Mouse (Mus musculus) hindbrain, embryonic 11.5 days (tissue): ENCODE data around the gene Atg13. TPM values are rescaled to one million over a fixed set of nuclear protein-coding genes. Genes with fewer than 3 reads are reported as not detected.

ENCODE experiments used
- ATAC-seq: fragments of 200-750 bp; cut with Nextera tagmentation; 2 replicates; pipeline ENCODE4 v1.8.0; 2017; ENCODE audit warnings: mild to moderate bottlenecking, moderate TSS enrichment, moderate library complexity; ENCODE audit not compliant: low FRiP score
- DNase-seq: peaks from one replicate; pipeline ENCODE4 v3.0.0-alpha.2; 2015; ENCODE audit warnings: low spot score
- H3K27ac ChIP-seq: fragments of 300-500 bp; sonication (generic); 2 replicates; pipeline ENCODE4 v1.5.1; 2014; ENCODE audit warnings: mild to moderate bottlenecking, low read depth, low read length
- H3K27me3 ChIP-seq: fragments of 300-500 bp; sonication (generic); 2 replicates; pipeline ENCODE4 v1.6.1; 2014; ENCODE audit warnings: mild to moderate bottlenecking, low read length, moderate library complexity, mixed read lengths; ENCODE audit not compliant: control insufficient read depth, insufficient read depth
- H3K36me3 ChIP-seq: fragments of 300-500 bp; sonication (generic); 2 replicates; pipeline ENCODE4 v1.6.1; 2014; ENCODE audit warnings: mild to moderate bottlenecking, low read length, moderate library complexity, mixed read lengths; ENCODE audit not compliant: control insufficient read depth, insufficient read depth
- H3K4me1 ChIP-seq: fragments of 300-500 bp; sonication (generic); replicated peaks from 2 replicates; pipeline ENCODE4 v1.6.1; 2014; ENCODE audit warnings: low read length, mixed read lengths; ENCODE audit not compliant: control insufficient read depth, insufficient read depth
- H3K4me2 ChIP-seq: fragments of 300-500 bp; sonication (generic); replicated peaks from 2 replicates; pipeline ENCODE4 v1.6.1; 2014; ENCODE audit warnings: mild to moderate bottlenecking, low read depth, low read length
- H3K4me3 ChIP-seq: fragments of 300-500 bp; sonication (generic); 2 replicates; pipeline ENCODE4 v1.5.1; 2014; ENCODE audit warnings: low read depth, low read length
- H3K9ac ChIP-seq: fragments of 300-500 bp; sonication (generic); 2 replicates; pipeline ENCODE4 v1.6.1; 2014; ENCODE audit warnings: low read depth, low read length
- H3K9me3 ChIP-seq: fragments of 300-500 bp; sonication (generic); 2 replicates; pipeline ENCODE4 v1.6.1; 2016; ENCODE audit warnings: low read length; ENCODE audit not compliant: control insufficient read depth
- WGBS: fragments of 180-500 bp; shearing (Covaris S2); extraction: QIAGEN DNeasy Blood & Tissue Kit; methylation state at CpG from one replicate; pipeline ENCODE4 v1.1.7; 2014; 5-methylcytosine and 5-hydroxymethylcytosine counted together
- polyA plus RNA-seq: library from polyadenylated mRNA; unstranded; fragments of >200 nt; fragmentation: Nextera tagmentation; extraction: Ambion mirVana; gene quantifications from 2 replicates; pipeline ENCODE4 v1.2.1, GENCODE M21; 2014

Atg13 gene
- polyA plus RNA-seq, 1 experiment from 2014 or later, result 31.9 TPM

DNA sequence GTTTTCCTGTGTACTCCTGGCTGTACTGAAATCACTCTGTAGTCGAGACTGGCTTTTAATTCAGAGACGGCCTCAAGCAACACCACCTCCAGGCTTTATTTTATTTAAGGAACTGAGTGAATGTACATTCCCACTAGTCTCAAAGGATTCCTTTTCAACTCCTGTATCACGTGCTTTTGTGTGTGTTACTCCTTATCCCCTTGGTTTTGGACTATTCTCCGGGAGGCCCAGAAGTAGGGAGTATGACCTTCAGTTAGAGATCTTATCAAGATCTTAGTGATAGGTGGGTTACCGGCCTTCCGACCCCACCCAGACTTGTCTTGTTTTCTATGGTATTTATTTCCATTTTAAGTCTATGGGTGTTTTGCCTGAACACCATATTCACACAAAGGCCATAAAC, 4.6 kb downstream of the Atg13 start:
- no peak overlapping the region for H3K4me3 ChIP-seq
- H3K27ac ChIP-seq, result no peak overlapping the region
- whole genome bisulfite sequencing, result 88% methylated on average over 6 of the region's 6 CpGs
- DNase-seq (no peak), ATAC-seq (no peak)
- H3K36me3 ChIP-seq, result no peaks in the 10 kb centered on the region
- no peaks in the 10 kb centered on the region for H3K4me1 ChIP-seq
- no peaks in the 10 kb centered on the region for H3K9me3 ChIP-seq
- no peaks in the 10 kb centered on the region for H3K27me3 ChIP-seq
- H3K4me2 ChIP-seq, result no peak overlapping the region
- H3K9ac ChIP-seq, result no peak overlapping the region

DNA sequence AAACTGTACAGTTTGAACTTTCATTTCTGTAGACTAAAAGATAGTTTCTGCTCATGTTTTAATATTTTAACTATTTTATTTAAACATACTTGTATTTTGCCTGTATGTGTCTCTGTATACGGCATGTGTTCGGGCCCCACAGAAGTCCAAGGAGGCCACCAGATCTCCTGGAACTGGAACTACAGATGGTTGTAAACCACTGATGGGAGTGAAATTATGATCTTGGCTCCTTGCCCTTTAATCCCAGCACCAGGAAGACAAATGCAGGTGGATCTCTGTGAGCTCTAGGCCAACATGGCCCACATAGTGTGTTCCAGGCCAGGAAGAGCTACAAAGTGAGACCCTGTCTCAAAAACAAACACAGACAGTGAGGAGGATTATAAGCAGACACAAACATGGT, 9.0 kb downstream of the Atg13 start:
- Histone ChIP-seq H3K4me2 (no peak overlapping the region), H3K27ac (no peak overlapping the region), H3K4me1 (no peaks in the 10 kb centered on the region), H3K9me3 (no peaks in the 10 kb centered on the region), H3K9ac (no peak overlapping the region), H3K4me3 (no peak overlapping the region), H3K36me3 (no peaks in the 10 kb centered on the region), H3K27me3 (no peaks in the 10 kb centered on the region)
- no peak for ATAC-seq
- WGBS, result 96% methylated on average over 2 of the region's 2 CpGs
- DNase-seq, result no peak

DNA sequence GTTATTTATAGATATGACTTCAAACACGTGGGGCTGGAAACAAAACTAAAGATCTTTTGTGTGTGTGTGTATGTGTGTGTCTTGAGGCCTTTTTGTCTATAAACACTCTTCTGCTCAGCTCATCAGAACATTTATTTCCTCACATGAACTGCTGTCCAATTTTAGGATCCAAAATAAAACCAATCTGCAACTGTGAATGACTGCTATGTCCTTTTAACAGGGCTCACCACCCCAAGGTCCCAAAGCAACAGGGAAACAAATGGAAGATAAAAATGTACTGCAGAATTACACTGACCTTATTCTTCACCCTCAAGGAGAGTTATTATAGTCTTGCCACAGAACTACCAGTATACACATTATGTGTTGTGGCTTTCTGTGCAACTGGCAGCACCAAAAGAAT, 11.2 kb downstream of the Atg13 start:
- no peak for DNase-seq
- Histone ChIP-seq H3K4me2 (no peak overlapping the region), H3K27ac (no peak overlapping the region), H3K9ac (no peak overlapping the region), H3K27me3 (no peaks in the 10 kb centered on the region), H3K36me3 (no peaks in the 10 kb centered on the region), H3K4me3 (no peak overlapping the region), H3K9me3 (no peaks in the 10 kb centered on the region), H3K4me1 (no peaks in the 10 kb centered on the region)
- no peak for ATAC-seq
- 95% methylated on average over 1 of the region's 1 CpGs for WGBS

DNA sequence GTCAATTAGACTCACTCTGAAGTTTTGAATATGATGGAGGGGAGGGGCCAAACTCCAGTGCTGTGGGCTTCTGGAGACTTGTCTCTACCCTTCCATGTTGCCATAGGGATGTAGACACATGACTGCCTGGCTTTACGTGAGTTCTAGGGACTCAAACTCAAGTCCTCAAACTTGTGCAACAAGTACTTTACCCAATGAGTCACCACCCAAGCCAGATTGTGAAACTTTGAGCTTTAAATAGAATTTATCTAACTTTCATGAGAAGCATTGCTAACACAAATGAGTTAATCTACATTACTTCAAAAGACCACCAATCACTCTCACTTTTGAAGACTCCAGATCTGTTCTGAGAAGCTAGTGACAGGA, 14.2 kb downstream of the Atg13 start:
- WGBS, result 96% methylated on average over 1 of the region's 1 CpGs

DNA sequence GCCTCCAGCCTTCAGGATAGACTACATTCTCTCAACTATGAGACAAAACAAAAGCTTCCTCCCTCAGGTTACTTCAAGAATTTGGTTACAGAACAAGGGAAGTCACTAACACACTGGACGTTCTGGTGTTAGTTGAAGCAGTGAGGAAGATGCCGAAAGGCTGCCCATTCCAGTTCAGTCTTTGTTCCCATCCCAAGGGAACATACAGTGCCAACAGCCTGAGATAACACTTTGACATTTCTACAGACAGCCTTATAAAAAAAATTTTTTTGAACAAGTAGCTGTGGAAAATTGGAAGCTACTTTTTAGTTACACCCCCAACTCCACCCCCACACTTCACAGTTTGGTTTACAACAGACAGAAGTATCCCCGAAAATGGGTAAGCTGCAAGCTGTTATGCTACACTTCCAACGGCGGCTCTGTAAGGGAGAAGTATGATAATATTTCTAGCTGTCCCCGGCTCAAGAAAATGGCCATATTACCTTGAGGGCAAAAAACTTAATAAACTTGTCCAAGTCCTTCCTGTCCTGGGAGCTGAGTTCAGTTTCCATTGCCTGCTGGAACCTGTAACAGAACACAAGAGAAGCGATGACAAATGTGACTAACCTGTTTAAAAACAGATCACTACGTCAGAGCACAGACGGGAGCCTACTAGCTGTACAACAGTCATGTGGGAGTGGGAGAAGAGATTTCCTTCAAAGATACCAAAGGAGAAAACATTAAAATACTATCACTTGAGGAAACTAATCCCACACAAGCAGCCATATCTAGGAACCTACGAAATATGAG, 14.7 kb downstream of the Atg13 start:
- no peak overlapping the region for H3K4me2 ChIP-seq
- no peaks in the 10 kb centered on the region for H3K27me3 ChIP-seq
- no peaks in the 10 kb centered on the region for H3K4me1 ChIP-seq
- ATAC-seq, result no peak
- no peaks in the 10 kb centered on the region for H3K9me3 ChIP-seq
- no peak overlapping the region for H3K9ac ChIP-seq
- no peak overlapping the region for H3K27ac ChIP-seq
- 92% methylated on average over 10 of the region's 10 CpGs for WGBS
- no peaks in the 10 kb centered on the region for H3K36me3 ChIP-seq
- DNase-seq, result no peak
- H3K4me3 ChIP-seq, result no peak overlapping the region

More for the DNA sequence above, 14.2 kb downstream of the Atg13 start:
- Histone ChIP-seq H3K4me3 (no peak overlapping the region), H3K36me3 (no peaks in the 10 kb centered on the region), H3K4me1 (no peaks in the 10 kb centered on the region), H3K9ac (no peak overlapping the region), H3K4me2 (no peak overlapping the region), H3K9me3 (no peaks in the 10 kb centered on the region), H3K27ac (no peak overlapping the region), H3K27me3 (no peaks in the 10 kb centered on the region)
- DNase-seq, result no peak
- no peak for ATAC-seq

DNA sequence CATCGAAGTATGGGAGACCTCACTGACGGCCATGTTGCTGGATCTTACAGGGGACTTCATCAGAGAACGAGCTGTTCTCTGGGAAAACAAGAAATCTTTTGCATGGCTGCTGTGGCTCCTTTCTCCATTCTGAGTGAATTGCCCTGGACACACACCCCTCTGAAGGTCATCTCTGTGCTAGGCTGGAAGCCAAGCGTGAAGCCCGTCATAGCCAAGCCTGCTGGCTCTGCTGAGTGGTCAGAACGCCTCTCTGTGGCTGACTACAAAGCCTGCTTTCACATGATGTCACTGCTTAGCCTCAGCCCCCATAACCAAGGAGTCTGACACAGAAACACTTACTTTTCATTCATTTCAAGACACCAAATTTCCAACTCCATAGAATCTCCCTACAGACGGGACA, 20.9 kb downstream of the Atg13 start:
- Histone ChIP-seq H3K9ac (no peak overlapping the region), H3K4me1 (no peaks in the 10 kb centered on the region), H3K4me3 (no peak overlapping the region), H3K27ac (no peak overlapping the region), H3K27me3 (no peaks in the 10 kb centered on the region), H3K4me2 (no peak overlapping the region), H3K36me3 (no peaks in the 10 kb centered on the region), H3K9me3 (no peaks in the 10 kb centered on the region)
- DNase-seq (no peak), ATAC-seq (no peak)
- 87% methylated on average over 7 of the region's 7 CpGs for WGBS

DNA sequence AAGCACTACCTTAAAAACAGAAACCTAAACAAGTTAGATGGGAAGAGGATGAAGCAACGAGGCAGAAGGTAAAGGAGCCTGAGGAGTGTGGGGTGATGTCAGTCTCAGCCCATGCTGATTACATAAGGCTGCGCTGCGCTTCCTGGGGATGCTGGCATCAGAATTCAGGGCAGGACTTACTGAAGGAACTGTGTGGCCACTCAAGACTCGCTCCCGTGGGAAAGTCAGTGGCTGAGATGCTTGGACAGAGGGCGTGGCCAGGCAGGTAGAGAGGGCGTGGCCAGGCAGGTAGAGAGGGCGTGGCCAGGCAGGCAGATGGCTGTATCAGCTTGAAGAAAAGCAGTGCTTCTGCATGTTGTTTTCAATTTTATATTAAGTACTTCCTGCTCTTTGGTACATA, 26.5 kb downstream of the Atg13 start:
- no peaks in the 10 kb centered on the region for H3K27me3 ChIP-seq
- no peak overlapping the region for H3K27ac ChIP-seq
- no peaks in the 10 kb centered on the region for H3K9me3 ChIP-seq
- no peaks in the 10 kb centered on the region for H3K36me3 ChIP-seq
- WGBS, result 77% methylated on average over 8 of the region's 8 CpGs
- no peak overlapping the region for H3K4me3 ChIP-seq
- no peak for ATAC-seq
- H3K4me2 ChIP-seq, result no peak overlapping the region
- H3K4me1 ChIP-seq, result no peaks in the 10 kb centered on the region
- no peak overlapping the region for H3K9ac ChIP-seq
- no peak for DNase-seq

DNA sequence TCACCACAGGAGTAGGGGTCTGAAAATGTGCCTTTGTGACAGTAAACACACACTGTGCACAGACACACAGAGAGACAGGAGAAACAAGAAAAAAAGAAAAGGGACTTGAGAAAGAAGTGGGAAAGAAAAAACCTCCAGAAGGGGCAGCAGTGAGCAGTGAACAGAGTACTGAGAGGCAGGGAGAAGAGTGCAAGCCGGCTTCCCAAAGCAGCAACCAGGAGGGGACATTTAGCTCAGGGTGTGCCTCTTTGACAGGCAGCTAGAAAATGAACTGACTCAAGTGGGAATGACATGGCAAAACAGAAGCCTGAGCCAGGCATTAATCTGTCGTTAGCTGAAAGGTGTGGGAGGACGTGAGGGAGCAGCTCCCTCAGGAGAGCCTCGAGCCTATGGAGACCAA, 27.5 kb downstream of the Atg13 start:
- Histone ChIP-seq H3K4me3 (no peak overlapping the region), H3K27me3 (no peaks in the 10 kb centered on the region), H3K9me3 (no peaks in the 10 kb centered on the region), H3K9ac (no peak overlapping the region), H3K36me3 (no peaks in the 10 kb centered on the region), H3K4me1 (no peaks in the 10 kb centered on the region), H3K4me2 (no peak overlapping the region), H3K27ac (no peak overlapping the region)
- peak; percentile 58 for DNase-seq
- WGBS, result 52% methylated on average over 4 of the region's 4 CpGs
- no peak for ATAC-seq

DNA sequence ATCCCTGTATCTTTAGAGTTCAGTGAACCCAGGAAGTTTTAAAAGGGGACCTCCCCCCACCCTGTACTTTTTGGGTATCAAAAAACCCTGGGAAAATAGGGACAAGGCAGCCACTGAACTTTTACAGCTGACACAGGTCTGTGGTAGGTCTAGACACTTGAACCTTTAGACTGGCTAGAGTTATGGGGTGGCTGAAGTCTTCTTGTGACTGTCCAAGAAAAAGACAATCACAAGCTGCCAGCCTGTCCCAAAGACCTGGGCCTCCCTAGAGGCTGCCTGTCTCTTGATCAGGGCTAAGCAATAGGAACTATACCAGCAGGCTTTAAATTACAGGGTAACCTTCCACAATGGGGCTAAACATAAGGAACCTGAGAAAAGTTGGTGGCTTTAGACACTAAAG, 33.4 kb downstream of the Atg13 start:
- Histone ChIP-seq H3K36me3 (0 out of 2 replicates have a peak, but pooled peaks cover 6% of the 10 kb centered on the region), H3K9me3 (no peaks in the 10 kb centered on the region), H3K4me1 (no peaks in the 10 kb centered on the region), H3K4me2 (no peak overlapping the region), H3K27ac (no peak overlapping the region), H3K4me3 (no peak overlapping the region), H3K27me3 (no peaks in the 10 kb centered on the region), H3K9ac (no peak overlapping the region)
- DNase-seq (no peak), ATAC-seq (no peak)
